Mouse (Mus musculus) lung, adult 2 months (tissue): ENCODE measurements around the gene Rnf41.

Source experiments
- CTCF ChIP-seq: fragments of 200-500 bp; IDR thresholded peaks from 2 replicates; pipeline ENCODE4 v1.5.1; 2011; ENCODE audit warnings: mild to moderate bottlenecking, low read length, control low read depth; ENCODE audit not compliant: insufficient read depth
- POLR2A ChIP-seq: fragments of 200-500 bp; IDR thresholded peaks from 2 replicates; pipeline ENCODE4 v1.6.1; 2011; ENCODE audit warnings: low read depth, mild to moderate bottlenecking, control low read depth, low read length, borderline replicate concordance; ENCODE audit errors: extremely low read depth

- TF ChIP-seq POLR2A (no peak), CTCF (no peak)
Measured at GRCm38 (mm10) chr10:128376099-128376454, 35.4 kb upstream of the Rnf41 start.
